Mouse (Mus musculus): ENCODE measurements around the gene Slc1a3. TPM values are rescaled to one million over a fixed set of nuclear protein-coding genes. Genes with fewer than 3 reads are reported as not detected.
"Not testable (repeated sequence)": the region's sequence is repeated elsewhere in the genome, so short reads cannot be mapped to it uniquely, and the experiment has no call there.

Slc1a3 gene
- polyA plus RNA-seq, 1 experiment from 2014 or later = 24.1 TPM

GRCm38 (mm10) chr15:8690141-8690540 is 20.4 kb downstream of the Slc1a3 start:
- DNase-seq (ENCODE audit: low spot score); H3K36me3 ChIP-seq; H3K9me3 ChIP-seq (replicated peaks); H3K4me3 ChIP-seq; H3K4me1 ChIP-seq; H3K27me3 ChIP-seq (ENCODE audit: low read depth, poor library complexity, severe bottlenecking); H3K27ac ChIP-seq: not testable (repeated sequence)
- 84% methylated on average over 6 of the region's 6 CpGs for WGBS

- DNase-seq (ENCODE audit: low spot score) = no peak
- H3K27ac ChIP-seq = no peak overlapping the region
- H3K4me1 ChIP-seq = peaks cover 6% of the 10 kb centered on the region; the same call in 1 of the 2 replicates
- peaks cover 5% of the 10 kb centered on the region; the same call in 1 of the 2 replicates for H3K36me3 ChIP-seq
- no peaks in the 10 kb centered on the region for H3K9me3 ChIP-seq (replicated peaks)
- no peaks in the 10 kb centered on the region for H3K27me3 ChIP-seq (ENCODE audit: low read depth, poor library complexity, severe bottlenecking)
- 85% methylated on average over 4 of the region's 4 CpGs for WGBS
- no peak overlapping the region for H3K4me3 ChIP-seq
These were observed 23.7 kb downstream of the Slc1a3 start for GRCm38 (mm10) chr15:8686846-8687245.

- H3K9me3 ChIP-seq (replicated peaks) = no peaks in the 10 kb centered on the region
- no peak for DNase-seq (ENCODE audit: low spot score)
- H3K36me3 ChIP-seq = peaks cover 5% of the 10 kb centered on the region; the same call in 1 of the 2 replicates
- H3K4me3 ChIP-seq = no peak overlapping the region
- H3K27me3 ChIP-seq (ENCODE audit: low read depth, poor library complexity, severe bottlenecking) = no peaks in the 10 kb centered on the region
- no peak overlapping the region for H3K27ac ChIP-seq
- WGBS = 83% methylated on average over 7 of the region's 7 CpGs
- peaks cover 6% of the 10 kb centered on the region; the same call in 1 of the 2 replicates for H3K4me1 ChIP-seq
These were observed 25.1 kb downstream of the Slc1a3 start for GRCm38 (mm10) chr15:8685506-8685905.

- H3K4me1 ChIP-seq = peaks cover 6% of the 10 kb centered on the region; the same call in 1 of the 2 replicates
- H3K36me3 ChIP-seq = peaks cover 5% of the 10 kb centered on the region; the same call in 1 of the 2 replicates
- no peaks in the 10 kb centered on the region for H3K27me3 ChIP-seq (ENCODE audit: low read depth, poor library complexity, severe bottlenecking)
- 96% methylated on average over 3 of the region's 3 CpGs for WGBS
- no peaks in the 10 kb centered on the region for H3K9me3 ChIP-seq (replicated peaks)
- no peak for DNase-seq (ENCODE audit: low spot score)
- no peak overlapping the region for H3K4me3 ChIP-seq
- no peak overlapping the region for H3K27ac ChIP-seq
These were observed 26.3 kb downstream of the Slc1a3 start for GRCm38 (mm10) chr15:8684263-8684662.

GRCm38 (mm10) chr15:8682871-8683270 is 27.7 kb downstream of the Slc1a3 start:
- H3K27me3 ChIP-seq (ENCODE audit: low read depth, poor library complexity, severe bottlenecking) = no peaks in the 10 kb centered on the region
- H3K9me3 ChIP-seq (replicated peaks) = no peaks in the 10 kb centered on the region
- 97% methylated on average over 3 of the region's 3 CpGs for WGBS
- peaks cover 5% of the 10 kb centered on the region; the same call in 1 of the 2 replicates for H3K36me3 ChIP-seq
- no peak overlapping the region for H3K27ac ChIP-seq
- H3K4me1 ChIP-seq = peaks cover 6% of the 10 kb centered on the region; the same call in 1 of the 2 replicates
- no peak for DNase-seq (ENCODE audit: low spot score)
- H3K4me3 ChIP-seq = no peak overlapping the region

GRCm38 (mm10) chr15:8682421-8682820 is 28.1 kb downstream of the Slc1a3 start:
- WGBS = 94% methylated on average over 9 of the region's 9 CpGs
- Histone ChIP-seq H3K27ac (no peak overlapping the region), H3K4me1 (peaks cover 6% of the 10 kb centered on the region; the same call in 1 of the 2 replicates), H3K9me3 (replicated peaks) (no peaks in the 10 kb centered on the region), H3K27me3 (ENCODE audit: low read depth, poor library complexity, severe bottlenecking) (no peaks in the 10 kb centered on the region), H3K4me3 (no peak overlapping the region), H3K36me3 (peaks cover 1% of the 10 kb centered on the region; the same call in 1 of the 2 replicates)
- DNase-seq (ENCODE audit: low spot score) = no peak

- H3K36me3 ChIP-seq = no peaks in the 10 kb centered on the region
- DNase-seq (ENCODE audit: low spot score) = no peak
- WGBS = 90% methylated on average over 7 of the region's 7 CpGs
- no peak overlapping the region for H3K27ac ChIP-seq
- H3K4me1 ChIP-seq = peaks cover 6% of the 10 kb centered on the region; the same call in 1 of the 2 replicates
- no peak overlapping the region for H3K4me3 ChIP-seq
- H3K27me3 ChIP-seq (ENCODE audit: low read depth, poor library complexity, severe bottlenecking) = no peaks in the 10 kb centered on the region
- H3K9me3 ChIP-seq (replicated peaks) = no peaks in the 10 kb centered on the region
These were observed 28.6 kb downstream of the Slc1a3 start for GRCm38 (mm10) chr15:8681971-8682370.

GRCm38 (mm10) chr15:8681009-8681408 is 29.6 kb downstream of the Slc1a3 start:
- WGBS = 92% methylated on average over 5 of the region's 5 CpGs
- Histone ChIP-seq H3K27me3 (ENCODE audit: low read depth, poor library complexity, severe bottlenecking) (no peaks in the 10 kb centered on the region), H3K4me1 (peaks cover 5% of the 10 kb centered on the region; the same call in 1 of the 2 replicates), H3K27ac (no peak overlapping the region), H3K9me3 (replicated peaks) (no peaks in the 10 kb centered on the region), H3K36me3 (no peaks in the 10 kb centered on the region), H3K4me3 (no peak overlapping the region)
- no peak for DNase-seq (ENCODE audit: low spot score)

- WGBS = 91% methylated on average over 2 of the region's 2 CpGs
- H3K27ac ChIP-seq = no peak overlapping the region
- no peaks in the 10 kb centered on the region for H3K36me3 ChIP-seq
- no peaks in the 10 kb centered on the region for H3K27me3 ChIP-seq (ENCODE audit: low read depth, poor library complexity, severe bottlenecking)
- no peak for DNase-seq (ENCODE audit: low spot score)
- H3K4me3 ChIP-seq = no peak overlapping the region
- H3K9me3 ChIP-seq (replicated peaks) = no peaks in the 10 kb centered on the region
- H3K4me1 ChIP-seq = no peaks in the 10 kb centered on the region
These were observed 33.6 kb downstream of the Slc1a3 start for GRCm38 (mm10) chr15:8676959-8677358.

- Histone ChIP-seq H3K27me3 (ENCODE audit: low read depth, poor library complexity, severe bottlenecking) (no peaks in the 10 kb centered on the region), H3K4me3 (no peak overlapping the region), H3K9me3 (replicated peaks) (no peaks in the 10 kb centered on the region), H3K27ac (no peak overlapping the region), H3K36me3 (no peaks in the 10 kb centered on the region), H3K4me1 (no peaks in the 10 kb centered on the region)
- DNase-seq (ENCODE audit: low spot score) = no peak
- WGBS = 43% methylated on average over 5 of the region's 5 CpGs
These were observed 34.3 kb downstream of the Slc1a3 start for GRCm38 (mm10) chr15:8676211-8676691.

GRCm38 (mm10) chr15:8675616-8676015 is 34.9 kb downstream of the Slc1a3 start:
- no peaks in the 10 kb centered on the region for H3K4me1 ChIP-seq
- no peak overlapping the region for H3K4me3 ChIP-seq
- DNase-seq (ENCODE audit: low spot score) = no peak
- WGBS = 92% methylated on average over 4 of the region's 4 CpGs
- H3K36me3 ChIP-seq = no peaks in the 10 kb centered on the region
- H3K27me3 ChIP-seq (ENCODE audit: low read depth, poor library complexity, severe bottlenecking) = no peaks in the 10 kb centered on the region
- H3K27ac ChIP-seq = no peak overlapping the region
- no peaks in the 10 kb centered on the region for H3K9me3 ChIP-seq (replicated peaks)

GRCm38 (mm10) chr15:8672532-8672931 is 38.0 kb downstream of the Slc1a3 start:
- H3K9me3 ChIP-seq (replicated peaks) = no peaks in the 10 kb centered on the region
- H3K27me3 ChIP-seq (ENCODE audit: low read depth, poor library complexity, severe bottlenecking) = no peaks in the 10 kb centered on the region
- H3K4me1 ChIP-seq = no peaks in the 10 kb centered on the region
- H3K27ac ChIP-seq = no peak overlapping the region
- 89% methylated on average over 5 of the region's 5 CpGs for WGBS
- no peaks in the 10 kb centered on the region for H3K36me3 ChIP-seq
- no peak for DNase-seq (ENCODE audit: low spot score)
- no peak overlapping the region for H3K4me3 ChIP-seq

GRCm38 (mm10) chr15:8667849-8668522 is 42.6 kb downstream of the Slc1a3 start:
- no peak for DNase-seq (ENCODE audit: low spot score)
- no peaks in the 10 kb centered on the region for H3K36me3 ChIP-seq
- no peaks in the 10 kb centered on the region for H3K27me3 ChIP-seq (ENCODE audit: low read depth, poor library complexity, severe bottlenecking)
- H3K9me3 ChIP-seq (replicated peaks) = no peaks in the 10 kb centered on the region
- H3K27ac ChIP-seq = no peak overlapping the region
- no peak overlapping the region for H3K4me3 ChIP-seq
- H3K4me1 ChIP-seq = peaks cover 8% of the 10 kb centered on the region
- 94% methylated on average over 25 of the region's 25 CpGs for WGBS
